Mouse (Mus musculus) brain, adult 2 months (tissue): ENCODE data around the gene Cplx1.

Experiments used
- DNase-seq: peaks from one replicate; pipeline ENCODE4 v3.0.0; 2011; ENCODE audit warnings: low read depth, low spot score

Cplx1 gene

DNA sequence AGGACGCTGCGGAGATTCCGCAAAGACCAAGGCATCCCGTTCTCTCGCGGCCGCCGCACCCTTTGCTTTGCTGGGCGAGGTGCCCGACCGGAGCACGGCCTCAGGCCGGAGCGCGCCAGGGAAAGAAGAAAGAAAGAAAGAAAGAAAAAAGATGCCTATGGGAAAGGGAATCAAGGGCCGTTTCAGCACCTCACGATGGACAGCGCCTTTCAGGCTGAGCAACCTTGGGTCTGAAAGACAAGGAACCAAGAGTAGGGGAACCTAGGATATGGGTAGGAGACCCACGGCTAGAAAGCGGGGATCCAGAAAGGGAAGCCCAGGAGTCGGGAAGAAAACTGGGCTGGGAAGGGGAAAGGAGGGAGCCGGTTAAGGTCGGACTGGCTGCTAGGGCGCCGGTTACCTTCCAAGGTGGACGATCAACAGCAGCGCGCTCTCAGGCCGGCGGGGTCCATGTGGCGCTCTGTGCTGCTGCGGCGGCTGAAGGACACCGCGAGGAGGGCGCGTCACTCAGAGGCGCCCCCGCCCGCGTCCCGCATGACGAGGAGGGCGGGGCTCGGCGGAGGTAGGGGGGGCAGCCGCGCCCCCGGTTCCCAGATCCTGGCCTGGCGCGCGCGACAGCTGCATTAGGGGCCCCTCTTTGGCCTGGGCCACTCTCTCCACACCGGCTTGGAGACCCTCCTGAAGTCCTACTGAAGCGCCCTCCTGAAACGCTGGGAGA is at the start of gene Cplx1:
Gene Cplx1 (minus strand): TSS at position 536 of the 718 bp plus-strand sequence.
- peak; percentile 88 for DNase-seq

DNA sequence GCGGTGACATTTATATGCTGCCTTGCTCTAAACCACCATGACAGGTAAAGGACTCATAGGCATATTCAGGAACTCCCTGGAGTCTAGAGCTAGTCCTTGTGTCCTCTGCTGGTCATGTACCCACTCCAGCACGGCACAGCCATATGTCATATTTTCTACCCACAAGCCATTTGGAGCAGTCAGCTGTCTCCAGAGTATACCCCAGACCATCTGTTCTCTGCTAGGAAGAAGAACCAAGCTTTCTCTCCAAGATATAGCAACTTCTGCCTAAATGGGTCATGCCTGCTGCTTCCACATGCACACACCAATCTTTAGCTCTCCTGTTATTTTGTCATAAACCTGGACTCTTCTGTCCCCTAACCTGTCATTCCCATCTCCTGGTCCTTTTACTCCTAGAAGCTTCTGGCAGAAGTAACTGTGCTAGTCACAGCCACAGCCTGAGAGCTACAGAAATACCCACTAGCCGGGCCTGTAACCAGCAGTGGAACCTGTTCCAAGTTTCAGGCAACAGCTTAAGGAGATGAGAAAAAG is 31.6 kb upstream of the Cplx1 start:
- DNase-seq = peak; percentile 94

DNA sequence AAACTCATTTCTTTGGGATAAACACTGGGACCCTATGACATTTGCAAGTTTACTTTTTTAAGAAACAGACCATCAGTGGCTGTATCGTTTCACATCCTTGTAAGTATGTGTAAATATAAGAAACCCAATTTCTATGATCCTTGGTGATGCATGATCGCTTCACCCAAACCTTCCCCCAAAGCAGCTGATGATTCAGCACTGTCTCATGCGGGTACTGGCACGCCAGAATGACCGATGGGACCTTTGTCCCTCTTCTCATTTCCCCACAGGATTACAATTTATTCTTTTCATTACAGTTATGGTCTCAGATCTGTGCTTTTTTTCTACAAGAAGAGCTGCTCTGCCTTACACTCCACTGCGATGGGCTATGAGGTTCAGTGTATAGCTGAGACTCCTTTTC is 23.2 kb upstream of the Cplx1 start:
- DNase-seq = no peak

DNA sequence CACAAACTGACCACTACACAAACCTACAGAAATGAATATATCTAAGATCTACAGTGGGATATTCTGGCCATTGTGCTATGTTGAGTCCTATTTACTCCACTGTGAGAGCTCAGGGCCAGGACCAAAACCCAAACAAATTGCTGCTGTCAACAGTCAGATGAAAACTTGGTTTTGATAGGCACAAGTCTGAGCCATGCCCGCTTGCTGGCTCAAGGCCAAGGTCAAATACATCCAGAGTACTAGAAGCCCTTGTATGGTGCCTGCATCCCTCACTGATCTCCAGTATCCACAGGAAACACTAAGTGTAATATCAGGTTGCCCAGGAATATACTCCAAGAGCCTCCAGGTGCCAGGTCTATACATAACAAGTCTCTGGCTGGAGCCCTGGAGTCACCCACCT is 21.2 kb upstream of the Cplx1 start:
- no peak for DNase-seq

DNA sequence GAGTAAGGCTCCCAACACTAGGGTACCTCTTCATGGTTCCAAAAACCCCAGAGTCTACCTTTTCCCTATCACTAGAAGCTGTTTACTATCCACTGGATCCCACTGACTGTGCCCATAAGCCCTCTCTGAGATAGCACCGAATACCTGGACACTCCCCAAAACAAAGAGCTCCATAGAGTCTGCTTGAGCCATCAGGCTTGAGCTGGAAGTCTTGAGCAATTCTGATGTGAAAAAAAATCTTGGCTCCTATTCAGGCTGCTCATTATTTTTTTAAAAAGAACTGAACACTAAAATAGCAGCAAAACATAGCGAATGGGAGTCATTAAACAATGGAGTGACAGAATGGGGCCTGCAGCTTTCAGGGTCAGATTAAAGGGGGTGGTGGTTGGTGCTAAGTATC is 17.3 kb upstream of the Cplx1 start:
- peak; percentile 33 for DNase-seq

DNA sequence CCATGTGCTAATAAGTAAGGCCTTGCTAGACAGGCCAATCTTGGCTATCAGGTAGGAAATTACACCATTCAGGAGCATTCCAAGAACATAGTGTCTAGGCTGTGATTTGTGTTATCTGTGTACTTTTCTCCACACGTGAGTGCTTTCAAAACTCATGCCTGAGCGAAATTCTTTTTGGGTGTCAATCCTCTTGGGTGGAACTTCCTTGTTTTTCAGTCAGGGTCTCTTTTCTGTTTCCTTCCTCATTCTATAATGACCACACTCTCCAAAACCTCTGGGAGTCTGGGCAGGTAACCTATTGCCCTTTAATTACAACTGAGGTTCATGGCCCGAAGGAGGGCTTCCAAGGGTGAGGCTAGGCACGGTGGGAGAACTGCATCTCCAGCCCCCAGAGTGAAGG is 16.7 kb upstream of the Cplx1 start:
- no peak for DNase-seq

DNA sequence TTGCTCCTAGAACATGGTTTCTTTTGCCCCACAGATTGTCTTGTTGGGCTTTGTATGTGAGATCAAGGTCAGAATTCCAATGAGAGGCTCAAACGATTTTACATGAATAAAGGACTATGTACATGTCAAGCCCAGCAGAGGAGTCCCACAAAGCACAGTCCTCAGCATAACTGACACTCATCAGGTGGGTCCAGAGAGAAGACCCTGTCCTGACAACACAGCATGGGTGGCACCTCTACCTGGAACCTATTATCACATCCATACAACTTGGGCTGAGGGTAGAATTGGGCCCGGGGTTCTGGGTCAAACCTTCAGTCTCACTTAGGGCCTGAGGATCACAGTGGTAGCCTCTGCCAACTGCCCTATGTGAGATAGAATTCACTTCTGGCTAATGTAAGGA is 15.6 kb upstream of the Cplx1 start:
- no peak for DNase-seq

DNA sequence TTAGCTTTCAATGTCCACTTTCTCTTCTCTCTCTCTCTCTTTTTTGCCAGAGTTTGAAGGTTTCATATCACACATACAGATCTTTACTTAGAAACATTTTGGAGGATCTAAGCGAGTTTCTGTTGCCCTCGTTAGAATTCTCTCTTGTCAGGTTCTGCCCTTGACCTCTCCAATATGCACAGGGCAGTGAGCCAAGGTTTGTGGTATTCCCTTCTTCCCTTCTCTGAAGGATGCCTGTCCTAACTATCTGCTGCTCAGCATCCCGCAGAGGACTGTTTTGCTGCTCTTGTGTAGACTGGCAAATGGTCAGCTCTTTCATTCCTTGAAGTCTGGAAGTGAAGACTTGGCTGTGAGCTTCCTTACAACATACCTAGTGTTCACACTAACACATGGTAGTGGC is 14.5 kb upstream of the Cplx1 start:
- no peak for DNase-seq

DNA sequence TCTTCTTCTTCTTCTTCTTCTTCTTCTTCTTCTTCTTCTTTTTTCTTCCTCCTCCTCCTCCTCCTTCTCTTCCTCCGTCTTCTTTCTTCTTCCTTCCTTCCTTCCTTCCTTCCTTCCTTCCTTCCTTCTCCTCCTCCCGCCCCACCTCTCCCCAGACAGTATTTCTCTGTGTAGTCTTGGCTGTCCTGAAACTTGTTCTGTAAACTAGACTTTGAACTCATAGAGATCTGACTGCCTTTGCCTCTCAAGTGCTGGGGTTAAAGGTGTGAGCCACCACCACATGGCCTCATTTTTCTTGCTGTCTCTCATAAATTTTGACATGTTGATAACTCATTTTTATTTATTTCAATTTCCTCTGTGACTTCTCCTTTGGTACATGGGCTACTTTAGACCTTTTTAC is 12.7 kb upstream of the Cplx1 start:
- no peak for DNase-seq

DNA sequence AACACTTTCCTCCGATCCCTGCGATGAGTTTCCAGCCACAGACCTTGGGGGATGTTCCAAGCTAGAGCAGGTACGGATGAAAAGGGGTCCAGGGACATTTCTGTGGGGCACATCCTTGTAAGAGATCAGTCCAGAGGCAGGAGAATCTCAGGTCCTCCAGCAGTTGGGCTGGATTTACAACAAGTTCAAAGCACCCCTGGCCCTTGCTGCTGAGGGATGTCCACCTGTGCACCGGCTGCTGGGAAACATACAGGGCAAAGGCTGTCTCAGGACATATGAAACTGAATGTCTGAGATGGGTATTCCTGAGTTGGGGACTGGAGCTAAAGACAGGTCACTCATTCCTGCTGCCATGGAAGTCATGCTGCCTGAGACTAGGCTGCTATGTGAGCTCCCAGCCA is 7.2 kb upstream of the Cplx1 start:
- DNase-seq = no peak

DNA sequence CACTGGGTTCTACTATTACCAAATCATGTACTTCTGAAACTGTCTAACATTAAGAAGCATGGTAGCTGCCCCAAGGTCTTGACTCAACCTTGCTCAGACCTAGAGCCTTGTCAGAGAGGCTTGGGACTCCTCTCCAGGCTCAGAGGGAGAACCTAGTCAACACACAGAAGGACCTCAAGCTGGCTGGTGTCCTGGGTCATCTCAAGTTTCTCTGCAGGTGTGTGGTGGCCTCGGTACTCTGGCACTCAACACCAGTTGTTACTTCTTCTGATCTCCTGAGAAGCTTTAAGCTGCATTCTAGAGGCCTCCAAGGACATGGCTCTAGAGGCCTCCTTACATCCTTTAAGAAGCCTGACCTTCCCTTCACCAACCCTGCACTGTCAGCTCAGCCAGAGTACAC is 4.2 kb upstream of the Cplx1 start:
- DNase-seq = no peak

DNA sequence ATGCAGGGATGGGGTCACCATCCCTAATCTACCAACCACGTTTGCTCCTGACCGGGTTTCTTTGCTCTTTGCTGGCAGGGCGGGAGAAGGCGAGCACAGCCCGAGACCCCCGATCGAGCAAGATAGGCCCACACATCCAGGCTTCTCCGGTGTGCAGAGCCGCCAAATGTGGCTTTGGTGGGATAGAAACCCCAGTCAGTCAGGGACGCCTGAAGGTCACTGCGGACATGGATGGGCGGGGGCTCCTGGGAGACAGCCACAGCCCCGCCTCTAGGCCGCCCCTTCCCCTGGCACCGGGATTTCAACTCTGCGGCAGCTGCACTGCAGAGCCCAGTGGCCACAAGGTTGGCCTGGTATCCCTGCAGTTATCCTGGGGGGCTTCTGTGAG is 377 bp upstream of the Cplx1 start:
- no peak for DNase-seq

DNA sequence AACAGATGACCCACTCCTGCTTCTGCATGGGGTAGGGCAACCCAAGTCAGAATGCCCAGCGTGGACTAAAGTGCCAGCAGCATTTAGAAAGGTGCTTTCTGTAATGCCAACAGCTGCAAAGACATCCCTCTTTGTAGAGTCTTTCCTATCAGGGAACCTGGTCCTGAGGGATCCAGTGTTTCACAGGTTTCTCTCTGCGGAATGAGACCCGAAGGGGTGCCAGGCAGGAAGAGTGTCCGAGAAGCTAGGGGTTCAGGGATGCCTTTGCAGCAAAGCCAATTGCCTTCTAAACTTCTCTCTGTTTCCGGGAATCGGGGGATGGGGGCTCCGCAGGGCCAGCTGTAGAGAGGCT is 711 bp downstream of the Cplx1 start:
- peak; percentile 29 for DNase-seq

DNA sequence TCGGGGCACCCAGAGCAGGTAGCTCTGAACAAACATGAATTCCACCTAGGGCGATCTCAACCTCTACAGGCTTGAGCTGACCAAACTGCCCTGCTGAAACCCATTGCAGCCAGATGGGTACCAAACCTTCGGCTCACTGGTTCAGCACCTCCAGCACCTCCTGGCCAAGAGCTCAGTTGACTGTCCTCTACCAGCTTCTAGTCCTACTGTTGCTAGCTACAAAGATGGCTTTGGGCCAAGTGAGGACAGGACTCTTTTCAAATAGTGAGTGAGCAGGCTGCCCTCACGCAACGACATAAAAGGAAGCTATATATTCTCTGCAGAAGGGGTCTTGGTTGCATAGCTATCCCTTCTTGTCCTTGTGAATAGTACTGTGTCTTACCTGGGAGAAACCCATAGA is 2.2 kb downstream of the Cplx1 start:
- peak; percentile 28 for DNase-seq

DNA sequence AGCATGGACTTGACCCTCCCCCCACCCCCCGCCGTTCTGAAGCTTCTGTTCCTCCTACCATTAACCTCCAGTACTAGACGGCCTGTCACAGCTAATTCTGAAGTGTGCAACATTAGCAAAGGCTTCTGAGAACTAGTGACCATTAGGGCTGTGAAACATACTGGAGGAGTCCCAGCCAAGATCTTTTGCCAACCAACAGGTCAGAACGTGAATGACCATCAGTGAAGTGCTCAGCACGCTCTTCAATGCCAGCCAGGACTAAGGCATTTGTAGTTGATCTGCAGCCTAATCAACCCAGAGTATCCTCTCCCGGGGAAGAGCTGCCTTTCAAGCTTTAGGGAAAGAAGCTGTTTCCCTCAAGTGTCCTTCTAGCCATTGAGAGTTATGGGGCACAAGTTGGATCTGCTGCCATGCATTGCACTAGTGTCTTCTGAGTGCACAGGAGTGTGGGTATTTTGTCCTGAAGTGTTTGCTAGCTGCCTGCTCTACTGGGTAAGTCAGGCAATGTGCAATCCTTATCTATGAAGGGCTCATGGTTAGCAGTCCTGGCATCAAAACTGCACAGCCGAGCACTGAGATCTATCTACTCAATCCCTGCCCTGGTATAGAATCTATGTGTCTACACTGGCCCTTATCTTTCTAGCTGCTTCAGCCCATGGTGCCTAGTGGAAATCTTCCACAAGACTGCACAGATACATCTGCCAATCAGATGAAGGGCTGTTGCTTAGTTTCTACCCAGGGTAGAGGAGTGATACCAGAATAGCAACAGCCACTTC is 6.1 kb downstream of the Cplx1 start:
- peak; percentile 56 for DNase-seq

DNA sequence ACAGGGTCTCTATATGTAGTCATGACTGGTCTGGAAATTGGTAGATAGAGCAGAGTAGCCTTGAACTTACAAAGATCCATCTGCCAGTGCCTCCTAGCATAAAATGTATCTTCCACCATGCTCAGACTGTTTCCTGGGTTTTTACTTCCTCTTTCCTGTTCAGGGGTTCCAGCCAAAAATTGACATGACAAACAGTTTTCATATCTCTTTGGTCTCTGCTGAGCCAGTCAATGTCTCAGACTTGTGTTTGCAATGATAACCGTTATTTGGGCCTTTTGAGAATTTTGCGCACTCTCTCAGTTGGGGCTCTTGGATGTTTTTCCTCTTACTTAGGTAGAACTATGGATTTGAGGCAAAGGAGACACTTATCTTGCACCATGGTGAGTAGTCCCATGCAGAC is 15.6 kb downstream of the Cplx1 start:
- no peak for DNase-seq

DNA sequence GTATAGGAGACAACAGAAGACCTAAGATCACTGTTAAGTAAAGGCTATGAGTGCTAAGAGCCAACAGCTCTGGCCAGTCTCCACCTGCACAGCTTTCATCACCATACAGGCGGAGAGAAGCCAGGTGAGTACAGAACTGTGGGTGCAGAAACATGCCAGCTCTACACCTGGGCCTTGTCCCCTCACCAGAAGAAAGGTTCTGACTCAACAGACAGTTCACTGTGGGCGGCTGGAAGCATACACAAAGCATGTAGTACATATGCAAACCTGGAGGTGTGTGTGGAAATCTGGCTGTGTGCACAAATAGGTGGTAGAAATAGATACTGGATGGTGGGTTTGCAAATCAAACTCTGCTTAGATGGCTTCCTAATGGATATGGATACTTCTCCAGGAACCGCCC is 27.2 kb downstream of the Cplx1 start:
- DNase-seq = peak; percentile 40

DNA sequence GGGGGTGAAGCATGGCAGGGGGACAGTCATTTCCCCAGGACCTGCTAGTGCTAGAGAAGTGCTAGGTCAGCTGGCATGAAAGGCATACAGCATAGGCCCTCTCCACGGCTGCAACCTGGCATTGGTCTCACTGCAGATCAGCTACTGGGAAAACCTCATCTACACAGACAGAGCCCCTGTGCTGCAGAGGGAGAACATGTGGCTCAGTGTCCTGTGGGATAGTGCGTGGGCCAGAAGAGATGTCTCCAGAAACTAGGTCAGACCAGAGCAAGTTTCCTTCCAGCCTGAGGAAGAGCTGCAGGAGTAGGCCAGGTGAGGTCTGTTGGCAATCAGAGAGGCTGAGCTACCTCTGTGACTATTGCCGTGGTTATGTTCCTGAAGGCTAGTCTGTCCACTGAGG is 27.9 kb downstream of the Cplx1 start:
- peak; percentile 62 for DNase-seq

DNA sequence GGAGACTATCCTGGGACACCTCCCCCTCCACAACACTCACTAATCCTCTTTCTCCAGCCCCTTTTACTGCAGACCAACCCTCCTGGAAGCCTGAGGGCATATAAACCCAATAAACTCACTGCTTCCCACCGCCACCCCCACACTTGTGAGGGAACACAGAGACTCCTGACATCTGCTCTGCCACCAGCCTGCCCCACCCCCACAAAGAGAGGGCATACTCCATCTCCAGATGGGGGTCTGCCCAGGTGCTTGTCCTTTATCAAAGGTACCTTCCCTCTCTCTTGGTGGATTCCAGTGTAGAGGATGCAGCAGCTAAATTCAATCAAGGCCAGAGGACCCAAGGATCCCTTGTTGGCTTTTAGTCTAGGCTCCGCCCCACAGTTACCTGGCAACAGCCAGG is 28.8 kb downstream of the Cplx1 start:
- no peak for DNase-seq

DNA sequence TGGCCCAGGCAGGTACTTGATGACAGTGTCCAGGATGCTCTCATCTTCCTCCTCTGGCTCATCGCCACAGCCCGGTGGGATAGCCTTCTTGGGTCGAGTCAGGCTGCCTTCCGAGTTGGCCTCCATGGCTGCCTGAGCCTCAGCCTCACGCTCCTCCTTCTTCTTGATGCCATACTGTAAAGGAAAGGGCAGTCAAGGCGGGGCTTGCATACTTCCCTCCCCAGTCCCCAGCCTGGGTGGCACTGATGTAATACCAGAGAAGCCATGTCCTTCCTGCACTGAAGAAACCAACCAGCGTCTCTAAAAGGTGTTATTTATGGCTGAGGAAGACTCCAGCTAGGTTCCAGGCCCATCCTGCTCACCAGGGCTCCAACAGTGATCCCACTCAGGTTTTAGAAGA is 29.7 kb downstream of the Cplx1 start:
- DNase-seq = no peak

DNA sequence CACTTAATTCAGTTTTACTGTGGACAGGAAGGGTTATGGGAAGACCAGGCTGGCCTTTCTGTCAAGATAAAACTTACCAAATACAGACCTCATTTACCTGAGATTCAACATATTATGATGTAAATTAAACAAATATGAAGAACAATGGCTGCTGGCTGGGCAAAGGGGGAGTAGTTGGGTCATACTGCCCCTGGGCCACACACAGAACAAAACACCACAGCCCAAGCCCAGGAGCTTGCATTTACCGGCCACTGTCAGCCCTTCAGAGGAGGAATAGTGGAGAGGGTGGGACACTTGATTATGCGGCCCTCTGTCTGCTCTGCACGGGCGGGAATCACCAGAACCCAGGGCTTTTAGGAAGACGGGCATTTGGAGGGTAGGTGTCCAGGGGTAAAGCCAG is 30.9 kb downstream of the Cplx1 start:
- DNase-seq = no peak

DNA sequence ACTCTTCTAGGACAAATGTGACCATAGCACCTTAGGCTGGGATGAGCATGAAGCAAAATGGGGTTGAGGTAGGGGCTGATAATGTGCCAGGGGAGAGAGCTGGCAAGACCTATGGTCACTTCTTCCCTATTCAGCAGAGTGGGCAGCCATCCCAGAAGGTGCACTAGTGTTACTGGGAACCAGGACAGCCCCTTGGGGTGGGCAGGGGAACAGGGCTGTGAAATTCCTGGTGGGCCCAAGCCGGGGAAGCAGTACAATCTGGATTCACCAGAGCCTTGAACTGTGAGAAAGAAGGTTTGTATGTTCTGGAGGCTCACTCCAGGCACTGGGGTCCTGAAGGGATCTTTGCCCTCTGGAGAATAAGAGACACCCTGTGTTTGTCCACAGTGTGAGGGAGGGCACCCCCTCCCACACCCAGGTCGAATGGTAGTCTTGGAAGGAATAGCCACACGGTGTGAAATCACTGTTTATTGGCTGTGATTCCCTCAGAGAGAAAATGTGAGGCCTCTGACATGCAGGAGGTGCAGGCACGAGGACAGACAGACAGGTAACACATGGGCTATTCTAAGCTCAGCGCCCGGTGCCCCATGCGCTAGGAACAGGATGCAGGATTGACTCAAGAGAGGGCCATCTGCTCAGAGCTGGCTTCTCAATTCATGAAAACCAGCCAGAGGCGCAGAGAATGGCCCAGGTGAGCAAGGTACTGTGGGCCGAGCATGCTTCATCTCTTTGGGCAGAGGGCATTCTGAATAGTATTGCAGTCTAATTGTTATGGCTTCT is 31.5 kb downstream of the Cplx1 start:
- peak; percentile 85 for DNase-seq
